Mouse (Mus musculus) MEL (cell line): ENCODE data around the gene Evl. TPM values are rescaled to one million over a fixed set of nuclear protein-coding genes. Genes with fewer than 3 reads are reported as not detected.

ENCODE experiments used
- DNase-seq: peaks from one replicate; pipeline ENCODE4 v3.0.0; 2011; ENCODE audit warnings: low read depth, low spot score
- H3K27ac ChIP-seq: 2 replicates; pipeline ENCODE4 v1.5.1; 2012; ENCODE audit warnings: low read depth, mild to moderate bottlenecking, control low read depth, low read length, moderate library complexity; ENCODE audit not compliant: control insufficient read depth
- H3K27me3 ChIP-seq, 2 experiments: fragments of 150-350 bp in 1 of 2; sonication (generic) in 1 of 2; 2 replicates each; pipeline ENCODE4 v1.6.1; 2012; ENCODE audit warnings: low read length in 2 of 2, mild to moderate bottlenecking in 2 of 2, improper control_type of control experiment in 1 of 2, moderate library complexity in 1 of 2; ENCODE audit not compliant: insufficient read depth in 2 of 2, control insufficient read depth in 1 of 2
- H3K36me3 ChIP-seq, 2 experiments: 2 replicates each; pipeline ENCODE4 v1.6.1; 2012 to 2014; ENCODE audit warnings: low read length in 2 of 2, improper control_type of control experiment in 1 of 2, inconsistent platforms in 1 of 2, mild to moderate bottlenecking in 1 of 2; ENCODE audit not compliant: insufficient read depth in 2 of 2, control insufficient read depth in 1 of 2
- H3K4me1 ChIP-seq, 2 experiments: fragments of 150-350 bp in 1 of 2; sonication (generic) in 1 of 2; 2 replicates each; pipeline ENCODE4 v1.6.1; 2012; ENCODE audit warnings: low read length in 2 of 2, improper control_type of control experiment in 1 of 2, mild to moderate bottlenecking in 1 of 2; ENCODE audit not compliant: insufficient read depth in 2 of 2, control insufficient read depth in 1 of 2
- H3K4me3 ChIP-seq, 2 experiments: fragments of 150-350 bp in 1 of 2; sonication (generic) in 1 of 2; 2 replicates each; pipeline ENCODE4 v1.5.1; 2012; ENCODE audit warnings: low read depth in 2 of 2, low read length in 2 of 2, mild to moderate bottlenecking in 2 of 2, moderate library complexity in 2 of 2, control low read depth in 1 of 2, improper control_type of control experiment in 1 of 2; ENCODE audit not compliant: control insufficient read depth in 1 of 2, insufficient read depth in 1 of 2
- H3K79me2 ChIP-seq: 2 replicates; pipeline ENCODE4 v1.6.1; 2012; ENCODE audit warnings: mild to moderate bottlenecking, low read length, moderate library complexity; ENCODE audit not compliant: control insufficient read depth, poor library complexity, insufficient read depth
- H3K9ac ChIP-seq: 2 replicates; pipeline ENCODE4 v1.6.1; 2012; ENCODE audit warnings: low read depth, mild to moderate bottlenecking, control low read depth, low read length, moderate library complexity; ENCODE audit not compliant: control insufficient read depth, poor library complexity, severe bottlenecking
- H3K9me3 ChIP-seq: fragments of 150-350 bp; sonication (generic); replicated peaks from 2 replicates; pipeline ENCODE4 v1.6.1; 2012; ENCODE audit warnings: mild to moderate bottlenecking, low read length, improper control_type of control experiment, moderate library complexity; ENCODE audit not compliant: insufficient read depth
- CHD1 ChIP-seq: IDR thresholded peaks from 2 replicates; pipeline ENCODE4 v1.6.1; 2012; ENCODE audit warnings: low read depth, mild to moderate bottlenecking, inconsistent platforms, low read length, improper control_type of control experiment
- CHD2 ChIP-seq: IDR thresholded peaks from 2 replicates; pipeline ENCODE4 v1.6.1; 2011; ENCODE audit warnings: low read length, improper control_type of control experiment
- CTCF ChIP-seq, 3 experiments: IDR thresholded peaks in 2 of 3; conservative IDR thresholded peaks in 1 of 3; 2 replicates each; pipeline ENCODE4 v1.5.1; 2011 to 2012; ENCODE audit warnings: low read length in 3 of 3, low read depth in 2 of 3, mild to moderate bottlenecking in 2 of 3, improper control_type of control experiment in 1 of 3, inconsistent platforms in 1 of 3, mixed read lengths in 1 of 3, moderate library complexity in 1 of 3; ENCODE audit not compliant: control insufficient read depth in 1 of 3, insufficient read depth in 1 of 3, poor library complexity in 1 of 3, severe bottlenecking in 1 of 3
- E2F4 ChIP-seq: IDR thresholded peaks from 2 replicates; pipeline ENCODE4 v1.6.1; 2011; ENCODE audit warnings: low read depth, low read length, improper control_type of control experiment, borderline replicate concordance
- ETS1 ChIP-seq: IDR thresholded peaks from 2 replicates; pipeline ENCODE4 v1.6.1; 2012; ENCODE audit warnings: low read depth, mild to moderate bottlenecking, inconsistent platforms, low read length, improper control_type of control experiment, moderate library complexity
- GABPA ChIP-seq: IDR thresholded peaks from 2 replicates; pipeline ENCODE4 v1.6.1; 2012; ENCODE audit warnings: low read depth, mild to moderate bottlenecking, inconsistent platforms, low read length, improper control_type of control experiment, moderate library complexity
- HCFC1 ChIP-seq: IDR thresholded peaks from 2 replicates; pipeline ENCODE4 v1.6.1; 2012; ENCODE audit warnings: low read depth, mild to moderate bottlenecking, inconsistent platforms, low read length, improper control_type of control experiment, moderate library complexity
- MAX ChIP-seq: IDR thresholded peaks from 2 replicates; pipeline ENCODE4 v1.6.1; 2011; ENCODE audit warnings: low read length, improper control_type of control experiment
- MYB ChIP-seq: IDR thresholded peaks from 2 replicates; pipeline ENCODE4 v1.6.1; 2011; ENCODE audit warnings: mild to moderate bottlenecking, low read depth, low read length, improper control_type of control experiment
- POLR2A ChIP-seq, 2 experiments: IDR thresholded peaks; 2 replicates each; pipeline ENCODE4 v1.6.1; 2011 to 2012; ENCODE audit warnings: low read length in 2 of 2, mild to moderate bottlenecking in 2 of 2, control low read depth in 1 of 2, improper control_type of control experiment in 1 of 2, low read depth in 1 of 2, moderate library complexity in 1 of 2; ENCODE audit not compliant: control insufficient read depth in 1 of 2, insufficient read depth in 1 of 2, poor library complexity in 1 of 2
- POLR2AphosphoS2 ChIP-seq: IDR thresholded peaks from 2 replicates; pipeline ENCODE4 v1.6.1; 2011; ENCODE audit warnings: low read length, improper control_type of control experiment
- RAD21 ChIP-seq: IDR thresholded peaks from 2 replicates; pipeline ENCODE4 v1.6.1; 2011; ENCODE audit warnings: mild to moderate bottlenecking, low read depth, low read length, improper control_type of control experiment
- TAL1 ChIP-seq: IDR thresholded peaks from 2 replicates; pipeline ENCODE4 v1.6.1; 2012; ENCODE audit warnings: mild to moderate bottlenecking, inconsistent platforms, low read length, moderate library complexity, mixed read lengths
- UBTF ChIP-seq: IDR thresholded peaks from 2 replicates; pipeline ENCODE4 v1.6.1; 2012; ENCODE audit warnings: low read depth, mild to moderate bottlenecking, inconsistent platforms, low read length, improper control_type of control experiment, moderate library complexity, borderline replicate concordance; ENCODE audit not compliant: insufficient read depth
- ZC3H11A ChIP-seq: IDR thresholded peaks from 2 replicates; pipeline ENCODE4 v1.6.1; 2012; ENCODE audit warnings: low read depth, mild to moderate bottlenecking, inconsistent platforms, low read length, improper control_type of control experiment
- ZKSCAN1 ChIP-seq: IDR thresholded peaks from 2 replicates; pipeline ENCODE4 v1.6.1; 2012; ENCODE audit warnings: low read depth, mild to moderate bottlenecking, inconsistent platforms, low read length, improper control_type of control experiment, moderate library complexity
- ZNF384 ChIP-seq: IDR thresholded peaks from 2 replicates; pipeline ENCODE4 v1.6.1; 2012; ENCODE audit warnings: low read depth, mild to moderate bottlenecking, inconsistent platforms, low read length, improper control_type of control experiment
- polyA plus RNA-seq, 2 experiments: library from polyadenylated mRNA; stranded (reverse) in 1 of 2; unstranded in 1 of 2; fragments of >175 nt in 1 of 2; fragments of >200 nt in 1 of 2; gene quantifications; 2 replicates each; pipeline versions ENCODE4 v1.2.1 to v1.2.4; 2012; ENCODE audit warnings: low replicate concordance in 2 of 2, low read depth in 1 of 2; ENCODE audit not compliant: insufficient read length in 2 of 2, insufficient read depth in 1 of 2, missing spikeins in 1 of 2
- total RNA-seq: library from RNA; depleted of rRNA; stranded (reverse); fragments of 300-350 nt; gene quantifications from 2 replicates; pipeline ENCODE4 v1.2.3, GENCODE M21; 2012

Gene Evl
- total and polyA plus RNA-seq, 3 experiments, result not detected

DNA sequence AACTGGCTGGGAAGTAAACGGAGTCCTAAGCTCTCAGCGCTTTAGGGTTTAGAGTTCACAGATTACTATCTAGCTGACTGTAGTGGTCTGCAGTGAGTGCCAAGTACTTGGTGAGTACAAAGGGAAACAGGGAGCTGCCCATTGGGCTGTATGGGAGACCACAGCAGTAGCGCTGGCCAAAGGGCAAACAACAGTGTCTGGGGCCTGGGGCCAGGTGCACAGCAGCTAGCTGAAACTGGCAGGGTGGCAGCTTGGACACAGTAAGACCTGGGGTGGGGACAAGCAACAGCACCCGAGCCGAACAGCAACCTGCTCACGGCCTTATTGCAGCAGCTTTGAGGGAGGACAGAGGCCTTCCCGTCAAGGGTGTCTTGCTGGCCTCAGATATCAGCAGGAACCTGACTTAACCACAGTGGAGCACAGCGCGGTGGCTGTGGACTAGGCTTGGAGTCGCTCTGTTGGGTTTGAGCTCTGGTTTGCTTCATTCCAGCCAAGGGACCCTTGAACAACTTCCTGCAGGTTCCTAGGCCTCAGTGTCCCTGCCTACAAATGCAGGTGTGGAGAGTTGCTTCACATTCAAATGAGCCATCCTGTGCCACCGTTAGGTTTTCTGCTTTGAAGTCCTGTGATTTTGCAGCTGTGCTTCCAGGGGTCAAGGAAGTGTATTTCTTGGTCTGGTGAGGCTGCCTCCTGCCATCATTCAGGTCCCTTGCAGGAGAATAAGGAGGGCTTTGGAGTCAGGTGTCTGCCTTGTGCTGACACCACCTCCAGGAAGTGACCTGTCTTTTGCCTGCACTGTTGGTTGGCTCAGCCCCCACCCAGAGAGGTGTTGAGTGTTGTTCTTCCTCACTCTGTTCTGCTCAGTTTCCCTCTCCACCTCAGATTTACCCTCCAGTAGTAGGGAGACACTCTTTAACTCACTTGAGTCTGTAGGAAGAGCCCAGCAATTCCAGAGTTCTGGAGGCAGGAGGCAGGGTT is 99.1 kb downstream of the Evl start:
- no peaks in the 10 kb centered on the region for H3K27me3 ChIP-seq
- no peak for DNase-seq
- H3K9ac ChIP-seq, result no peak overlapping the region
- H3K27ac ChIP-seq, result no peak overlapping the region
- TF ChIP-seq UBTF (no peak), ETS1 (no peak), MYB (no peak), RAD21 (no peak), CHD2 (no peak), TAL1 (no peak), MAX (no peak), E2F4 (no peak), HCFC1 (no peak), CHD1 (no peak), ZKSCAN1 (no peak), POLR2AphosphoS2 (no peak), GABPA (no peak), POLR2A (IDR thresholded peaks at IDR 0.05; ENCODE audit: control insufficient read depth in 1 of 2, insufficient read depth in 1 of 2, low read depth in 1 of 2, low read length in 2 of 2, poor library complexity in 1 of 2) (no peak), ZNF384 (no peak)
- no peaks in the 10 kb centered on the region for H3K79me2 ChIP-seq
- H3K4me1 ChIP-seq, result no peaks in the 10 kb centered on the region
- no peaks in the 10 kb centered on the region for H3K36me3 ChIP-seq
- no peak overlapping the region for H3K4me3 ChIP-seq
- H3K9me3 ChIP-seq, result no peaks in the 10 kb centered on the region

DNA sequence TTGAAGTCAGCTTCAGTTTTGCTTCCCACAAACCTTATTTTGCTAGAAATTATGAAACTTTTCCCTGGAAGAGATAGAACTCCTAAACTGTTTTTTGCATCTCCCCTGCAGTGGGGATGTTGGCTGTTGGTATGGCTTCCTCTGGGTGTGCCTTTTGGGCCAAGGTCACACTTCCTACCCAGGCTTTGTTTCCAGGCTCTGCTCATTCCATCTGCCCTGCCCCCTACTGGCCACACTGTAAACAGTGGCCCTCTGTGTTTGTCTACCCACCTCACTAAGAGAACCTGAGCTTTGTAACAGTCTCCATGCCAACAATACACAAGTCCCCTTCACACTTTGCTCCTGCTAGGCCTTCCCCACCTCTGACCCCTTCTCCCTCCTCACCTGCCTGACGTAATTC is 102.8 kb downstream of the Evl start:
- H3K9me3 ChIP-seq, result no peaks in the 10 kb centered on the region
- no peaks in the 10 kb centered on the region for H3K79me2 ChIP-seq
- H3K4me3 ChIP-seq, result no peak overlapping the region
- H3K36me3 ChIP-seq, result no peaks in the 10 kb centered on the region
- H3K27ac ChIP-seq, result no peak overlapping the region
- TF ChIP-seq CTCF (IDR thresholded peaks at IDR 0.05 in 2 of 3, conservative IDR thresholded peaks at IDR 0.05 in 1 of 3; ENCODE audit: control insufficient read depth in 1 of 3, insufficient read depth in 1 of 3, low read depth in 2 of 3, low read length in 3 of 3, poor library complexity in 1 of 3, severe bottlenecking in 1 of 3) (peak in 2 of 3 experiments; percentile 11 to 21; a peak in 2 of 6 replicates), ZC3H11A (no peak)
- no peak overlapping the region for H3K9ac ChIP-seq
- H3K4me1 ChIP-seq, result no peaks in the 10 kb centered on the region
- H3K27me3 ChIP-seq, result no peaks in the 10 kb centered on the region
- DNase-seq, result no peak
